Mouse (Mus musculus) CH12.LX (cell line): ENCODE results near the gene Ccdc138. TPM values are rescaled to one million over a fixed set of nuclear protein-coding genes. Genes with fewer than 3 reads are reported as not detected.

Experiments used
- DNase-seq: peaks from one replicate; pipeline ENCODE4 v3.0.0-alpha.2; 2013; ENCODE audit errors: extremely low read depth
- H3K27ac ChIP-seq: 2 replicates; pipeline ENCODE4 v1.5.1; 2012; ENCODE audit warnings: low read depth, mild to moderate bottlenecking, control low read depth, moderate library complexity; ENCODE audit not compliant: insufficient read depth
- H3K27me3 ChIP-seq: replicated peaks from 2 replicates; pipeline ENCODE3; 2012; ENCODE audit warnings: inconsistent platforms
- H3K36me3 ChIP-seq, 2 experiments: replicated peaks in 1 of 2; 2 replicates each; pipeline versions ENCODE3 to v1.6.1; 2012; ENCODE audit warnings: inconsistent platforms in 1 of 2, low read length in 1 of 2, mild to moderate bottlenecking in 1 of 2, mixed read lengths in 1 of 2, moderate library complexity in 1 of 2; ENCODE audit not compliant: control insufficient read depth in 1 of 2, insufficient read depth in 1 of 2
- H3K4me1 ChIP-seq, 2 experiments: 2 replicates each; pipeline ENCODE4 v1.6.1; 2012; ENCODE audit warnings: inconsistent platforms in 1 of 2, moderate library complexity in 1 of 2; ENCODE audit not compliant: insufficient read depth in 2 of 2, control insufficient read depth in 1 of 2
- H3K4me2 ChIP-seq: 2 replicates; pipeline ENCODE4 v1.6.1; 2012; ENCODE audit warnings: low read depth, mild to moderate bottlenecking, control low read depth; ENCODE audit not compliant: poor library complexity, insufficient read depth, severe bottlenecking
- H3K4me3 ChIP-seq, 3 experiments: fragments of 150-350 bp in 1 of 3; sonication (generic) in 1 of 3; replicated peaks in 1 of 3; 2 replicates each; pipeline versions ENCODE3 to v1.5.1; 2011 to 2012; ENCODE audit warnings: low read depth in 2 of 3, low read length in 2 of 3, mild to moderate bottlenecking in 2 of 3, moderate library complexity in 2 of 3, control low read depth in 1 of 3, improper control_type of control experiment in 1 of 3, inconsistent platforms in 1 of 3, mixed read lengths in 1 of 3; ENCODE audit not compliant: poor library complexity in 1 of 3
- H3K79me2 ChIP-seq: replicated peaks from 2 replicates; pipeline ENCODE4 v1.6.1; 2012; ENCODE audit warnings: mild to moderate bottlenecking, moderate library complexity; ENCODE audit not compliant: control insufficient read depth, poor library complexity, insufficient read depth, severe bottlenecking; ENCODE audit errors: extremely low read depth
- H3K9ac ChIP-seq: 2 replicates; pipeline ENCODE4 v1.6.1; 2012; ENCODE audit warnings: low read depth, mild to moderate bottlenecking, control low read depth, moderate library complexity; ENCODE audit not compliant: insufficient read depth
- H3K9me3 ChIP-seq: replicated peaks from 2 replicates; pipeline ENCODE3; 2012; ENCODE audit warnings: low read length, inconsistent platforms, mixed read lengths
- CHD1 ChIP-seq: IDR thresholded peaks from 2 replicates; pipeline ENCODE4 v1.6.1; 2012; ENCODE audit warnings: low read depth, low read length, improper control_type of control experiment, inconsistent platforms
- CTCF ChIP-seq, 2 experiments: IDR thresholded peaks in 1 of 2; conservative IDR thresholded peaks in 1 of 2; 2 replicates each; pipeline ENCODE4 v1.5.1; 2011 to 2012; ENCODE audit warnings: low read depth in 2 of 2, low read length in 2 of 2, improper control_type of control experiment in 1 of 2, inconsistent platforms in 1 of 2, mild to moderate bottlenecking in 1 of 2, moderate library complexity in 1 of 2
- ELF1 ChIP-seq: IDR thresholded peaks from 2 replicates; pipeline ENCODE4 v1.6.1; 2014; ENCODE audit warnings: low read depth, mild to moderate bottlenecking, inconsistent platforms, low read length, improper control_type of control experiment
- ETS1 ChIP-seq: conservative IDR thresholded peaks from 2 replicates; pipeline ENCODE4 v1.6.1; 2012; ENCODE audit warnings: low read depth, mild to moderate bottlenecking, inconsistent platforms, low read length, improper control_type of control experiment, moderate library complexity
- GABPA ChIP-seq: IDR thresholded peaks from 2 replicates; pipeline ENCODE4 v1.6.1; 2012; ENCODE audit warnings: low read depth, low read length, improper control_type of control experiment, inconsistent platforms; ENCODE audit not compliant: insufficient replicate concordance
- JUN ChIP-seq: IDR thresholded peaks from 2 replicates; pipeline ENCODE4 v1.6.1; 2011; ENCODE audit warnings: low read depth, mild to moderate bottlenecking, low read length, improper control_type of control experiment, moderate library complexity; ENCODE audit not compliant: insufficient read depth
- MAFK ChIP-seq: IDR thresholded peaks from 2 replicates; pipeline ENCODE4 v1.6.1; 2011; ENCODE audit warnings: low read length, improper control_type of control experiment; ENCODE audit not compliant: insufficient replicate concordance
- MEF2A ChIP-seq: IDR thresholded peaks from 2 replicates; pipeline ENCODE4 v1.6.1; 2014; ENCODE audit warnings: low read depth, mild to moderate bottlenecking, inconsistent platforms, low read length, improper control_type of control experiment, borderline replicate concordance
- MXI1 ChIP-seq: IDR thresholded peaks from 2 replicates; pipeline ENCODE4 v1.6.1; 2011; ENCODE audit warnings: mild to moderate bottlenecking, low read depth, low read length, improper control_type of control experiment
- NELFE ChIP-seq: IDR thresholded peaks from 2 replicates; pipeline ENCODE4 v1.6.1; 2011; ENCODE audit warnings: low read depth, low read length, improper control_type of control experiment
- RAD21 ChIP-seq: IDR thresholded peaks from 2 replicates; pipeline ENCODE4 v1.6.1; 2011; ENCODE audit warnings: low read depth, mild to moderate bottlenecking, low read length, improper control_type of control experiment, moderate library complexity
- SIN3A ChIP-seq: IDR thresholded peaks from 2 replicates; pipeline ENCODE4 v1.6.1; 2012; ENCODE audit warnings: low read length, improper control_type of control experiment, inconsistent platforms
- SMC3 ChIP-seq: IDR thresholded peaks from 2 replicates; pipeline ENCODE4 v1.6.1; 2011; ENCODE audit warnings: low read depth, low read length, improper control_type of control experiment
- UBTF ChIP-seq: IDR thresholded peaks from 2 replicates; pipeline ENCODE4 v1.6.1; 2012; ENCODE audit warnings: low read depth, mild to moderate bottlenecking, inconsistent platforms, low read length, improper control_type of control experiment, moderate library complexity
- USF1 ChIP-seq: IDR thresholded peaks from 2 replicates; pipeline ENCODE4 v1.6.1; 2014; ENCODE audit warnings: low read depth, mild to moderate bottlenecking, inconsistent platforms, low read length, improper control_type of control experiment
- ZC3H11A ChIP-seq: IDR thresholded peaks from 2 replicates; pipeline ENCODE4 v1.6.1; 2012; ENCODE audit warnings: low read depth, mild to moderate bottlenecking, inconsistent platforms, low read length, improper control_type of control experiment
- ZKSCAN1 ChIP-seq: IDR thresholded peaks from 2 replicates; pipeline ENCODE4 v1.6.1; 2012; ENCODE audit warnings: low read depth, inconsistent platforms, low read length, improper control_type of control experiment, borderline replicate concordance
- ZNF384 ChIP-seq: IDR thresholded peaks from 2 replicates; pipeline ENCODE4 v1.6.1; 2012; ENCODE audit warnings: low read depth, low read length, improper control_type of control experiment, inconsistent platforms
- dilution Hi-C: fragments of 300-500 bp; cut with MboI; formaldehyde crosslinking; loops from 2 replicates; pipeline ENCODE4 v1.14.3; 2020; ENCODE audit warnings: low sequenced_read_pairs; ENCODE audit not compliant: extremely low pct_unique_long_range_greater_than_20kb, extremely low pct_ligation_motif_present
- in situ Hi-C: fragments of 300-500 bp; cut with MboI; formaldehyde crosslinking; loops from 3 replicates; pipeline ENCODE4 v1.14.3; 2019; ENCODE audit warnings: low sequenced_read_pairs, low pct_ligation_motif_present, low pct_unique_long_range_greater_than_20kb, mixed read lengths
- polyA plus RNA-seq: library from polyadenylated mRNA; unstranded; fragments of >175 nt; gene quantifications from 2 replicates; pipeline ENCODE4 v1.2.1, GENCODE M21; 2012; ENCODE audit warnings: low read depth; ENCODE audit not compliant: insufficient read length
- total RNA-seq, 2 experiments: library from RNA; depleted of rRNA; stranded (reverse); fragments of 300-350 nt in 1 of 2; fragments of >200 nt in 1 of 2; gene quantifications; 2 replicates each; pipeline ENCODE4 v1.2.3; 2012 to 2014

Gene Ccdc138
- total and polyA plus RNA-seq, 3 experiments, result 1.7 to 3.1 (median 2.2) TPM

DNA sequence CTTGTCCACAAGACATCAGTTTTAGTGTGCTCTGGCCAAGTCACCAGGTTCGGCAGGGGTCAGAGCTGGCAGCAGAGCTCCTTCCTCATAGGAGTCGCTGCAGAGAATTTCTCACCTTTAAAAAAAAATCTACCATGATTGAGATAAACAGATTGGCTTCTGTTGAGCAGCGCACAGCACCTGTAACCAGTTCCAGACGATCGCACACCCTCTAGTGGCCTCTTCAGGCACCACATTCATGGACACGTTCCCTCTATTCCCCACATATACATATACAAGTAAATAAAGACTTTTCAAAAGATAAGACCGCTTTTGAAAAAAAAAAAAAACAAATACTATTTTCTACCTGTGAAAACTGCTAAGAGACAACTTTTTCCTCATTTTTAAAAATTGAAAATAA, 61.4 kb downstream of the Ccdc138 start:
- no peaks in the 10 kb centered on the region for H3K27me3 ChIP-seq
- H3K27ac ChIP-seq, result no peak overlapping the region
- H3K4me2 ChIP-seq, result no peak overlapping the region
- in situ Hi-C loops, result no loop called here
- H3K4me1 ChIP-seq, result no peaks in the 10 kb centered on the region
- H3K36me3 ChIP-seq, result no peaks in the 10 kb centered on the region
- H3K79me2 ChIP-seq, result no peaks in the 10 kb centered on the region
- no peak overlapping the region for H3K9ac ChIP-seq
- dilution Hi-C loops, result no loop called here
- peak; percentile 57 for DNase-seq
- H3K9me3 ChIP-seq, result no peaks in the 10 kb centered on the region
- TF ChIP-seq SMC3, result peak; percentile 46
- TF ChIP-seq CHD1, result no peak
- no peak for TF ChIP-seq MAFK
- peak; percentile 50 for TF ChIP-seq RAD21
- TF ChIP-seq ETS1, result no peak
- no peak for TF ChIP-seq GABPA
- no peak for TF ChIP-seq MEF2A
- TF ChIP-seq ZNF384, result peak; percentile 9; the same call in 1 of the 2 replicates
- peak; percentile 49 to 80 for TF ChIP-seq CTCF (conservative IDR thresholded peaks at IDR 0.05 in 1 of 2, IDR thresholded peaks at IDR 0.05 in 1 of 2; ENCODE audit: low read depth in 2 of 2, low read length in 2 of 2)
- no peak for TF ChIP-seq ZC3H11A
- no peak overlapping the region for H3K4me3 ChIP-seq

GRCm38 (mm10) chr10:58559901-58560300, 62.2 kb downstream of the Ccdc138 start:
- TF ChIP-seq CTCF (conservative IDR thresholded peaks at IDR 0.05 in 1 of 2, IDR thresholded peaks at IDR 0.05 in 1 of 2; ENCODE audit: low read depth in 2 of 2, low read length in 2 of 2), result peak; percentile 66 to 74
- TF ChIP-seq SMC3, result peak; percentile 35
- TF ChIP-seq NELFE, result no peak
- no peak for TF ChIP-seq USF1
- peak; percentile 60 for TF ChIP-seq RAD21
- Histone ChIP-seq H3K27ac (no peak overlapping the region), H3K9ac (no peak overlapping the region), H3K36me3 (no peaks in the 10 kb centered on the region), H3K9me3 (no peaks in the 10 kb centered on the region), H3K79me2 (no peaks in the 10 kb centered on the region), H3K4me1 (no peaks in the 10 kb centered on the region), H3K27me3 (no peaks in the 10 kb centered on the region), H3K4me2 (no peak overlapping the region), H3K4me3 (no peak overlapping the region)
- dilution Hi-C loops (no loop called here), in situ Hi-C loops (no loop called here)
- DNase-seq, result peak; percentile 64

DNA sequence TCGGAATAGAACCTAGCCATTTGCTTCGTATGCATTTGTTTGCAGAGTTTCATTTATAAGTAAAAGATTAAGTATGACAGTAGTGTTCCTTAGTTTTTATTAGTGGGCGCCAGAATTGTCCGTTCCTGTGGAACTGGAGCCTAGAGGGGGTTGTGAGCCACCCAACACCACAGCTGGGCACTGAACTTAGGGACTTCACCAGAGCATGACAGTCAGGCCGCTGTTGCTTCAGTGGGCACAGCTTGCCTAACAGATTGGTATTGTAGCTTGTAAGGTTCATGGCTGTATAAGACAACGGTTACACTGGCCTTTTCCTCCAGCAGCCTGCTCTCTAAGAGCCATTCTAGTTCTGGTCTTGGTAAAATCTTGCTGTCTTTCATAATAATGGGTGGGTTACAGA, 62.8 kb downstream of the Ccdc138 start:
- TF ChIP-seq JUN, result no peak
- TF ChIP-seq GABPA, result no peak
- TF ChIP-seq RAD21, result no peak
- TF ChIP-seq UBTF, result no peak
- TF ChIP-seq CHD1, result no peak
- no peak for TF ChIP-seq SMC3
- TF ChIP-seq ELF1, result no peak
- TF ChIP-seq ETS1, result no peak
- TF ChIP-seq MEF2A, result no peak
- no peak for TF ChIP-seq ZNF384
- TF ChIP-seq ZKSCAN1, result no peak
- TF ChIP-seq MXI1, result no peak
- TF ChIP-seq ZC3H11A, result no peak
- no peak for TF ChIP-seq SIN3A
- TF ChIP-seq, all 38 proteins: peak for 0

More for the DNA sequence above, 62.8 kb downstream of the Ccdc138 start:
- no peaks in the 10 kb centered on the region for H3K79me2 ChIP-seq
- no peaks in the 10 kb centered on the region for H3K27me3 ChIP-seq
- H3K27ac ChIP-seq, result no peak overlapping the region
- H3K4me1 ChIP-seq, result no peaks in the 10 kb centered on the region
- in situ Hi-C loops, result no loop called here
- dilution Hi-C loops, result no loop called here
- no peak for DNase-seq
- H3K4me3 ChIP-seq, result no peak overlapping the region
- H3K36me3 ChIP-seq, result no peaks in the 10 kb centered on the region
- no peak overlapping the region for H3K9ac ChIP-seq
- H3K9me3 ChIP-seq, result no peaks in the 10 kb centered on the region
- no peak overlapping the region for H3K4me2 ChIP-seq
